Mouse (Mus musculus): ENCODE data around the gene Gpr61. TPM values are rescaled to one million over a fixed set of nuclear protein-coding genes. Genes with fewer than 3 reads are reported as not detected.

The Gpr61 gene
- 0.72 and 1.2 TPM in 2 replicates for polyA plus RNA-seq (2016; fragmentation: Nextera tagmentation; extraction: Ambion mirVana)

- no peaks in the 10 kb centered on the region for H3K27me3 ChIP-seq
- H3K9me3 ChIP-seq (replicated peaks), result no peaks in the 10 kb centered on the region
- peaks cover 13% of the 10 kb centered on the region for H3K4me1 ChIP-seq
- peak within 1 kb of the TSS; percentile 32; the same call in 1 of the 2 replicates for H3K4me2 ChIP-seq (replicated peaks)
- H3K36me3 ChIP-seq, result no peaks in the 10 kb centered on the region
- WGBS, result 45% methylated on average over 4 of the region's 4 CpGs
- peak within 1 kb of the TSS; percentile 17; the same call in 1 of the 2 replicates for H3K4me3 ChIP-seq
- no peak for ATAC-seq (ENCODE audit: low FRiP score)
- H3K9ac ChIP-seq, result peak within 1 kb of the TSS; percentile 25; the same call in 1 of the 2 replicates
- no peak within 1 kb of the TSS for H3K27ac ChIP-seq
Measured at GRCm38 (mm10) chr3:108154656-108155055, at the start of gene Gpr61. TSS of gene Gpr61 (minus strand) at chr3:108154882.

GRCm38 (mm10) chr3:108204470-108204869 lies 49.8 kb upstream of the Gpr61 start:
- peaks cover 65% of the 10 kb centered on the region for H3K36me3 ChIP-seq
- H3K27me3 ChIP-seq, result no peaks in the 10 kb centered on the region
- WGBS, result 89% methylated on average over 11 of the region's 11 CpGs
- peaks cover 38% of the 10 kb centered on the region for H3K4me1 ChIP-seq
- H3K9me3 ChIP-seq (replicated peaks), result no peaks in the 10 kb centered on the region
- no peak for ATAC-seq (ENCODE audit: low FRiP score)
- H3K27ac ChIP-seq, result 0 out of 2 replicates have a peak overlapping the region, but pooled peaks have one; percentile 23
- H3K4me3 ChIP-seq, result no peak overlapping the region
- no peak overlapping the region for H3K4me2 ChIP-seq (replicated peaks)
- H3K9ac ChIP-seq, result no peak overlapping the region

- Histone ChIP-seq H3K4me1 (peaks cover 33% of the 10 kb centered on the region), H3K36me3 (peaks cover 71% of the 10 kb centered on the region), H3K4me3 (no peak overlapping the region), H3K27me3 (no peaks in the 10 kb centered on the region), H3K4me2 (replicated peaks) (no peak overlapping the region), H3K9ac (no peak overlapping the region), H3K27ac (0 out of 2 replicates have a peak overlapping the region, but pooled peaks have one; percentile 4), H3K9me3 (replicated peaks) (no peaks in the 10 kb centered on the region)
- ATAC-seq (ENCODE audit: low FRiP score), result no peak
- 83% methylated on average over 11 of the region's 11 CpGs for WGBS
Measured at GRCm38 (mm10) chr3:108203621-108204325, 49.1 kb upstream of the Gpr61 start.

- Histone ChIP-seq H3K4me1 (peaks cover 27% of the 10 kb centered on the region), H3K27me3 (no peaks in the 10 kb centered on the region), H3K4me3 (no peak overlapping the region), H3K36me3 (peaks cover 73% of the 10 kb centered on the region), H3K9me3 (replicated peaks) (no peaks in the 10 kb centered on the region), H3K27ac (no peak overlapping the region), H3K9ac (no peak overlapping the region), H3K4me2 (replicated peaks) (no peak overlapping the region)
- WGBS, result 90% methylated on average over 13 of the region's 13 CpGs
- ATAC-seq (ENCODE audit: low FRiP score), result no peak
Measured at GRCm38 (mm10) chr3:108203212-108203611, 48.5 kb upstream of the Gpr61 start.

DNA sequence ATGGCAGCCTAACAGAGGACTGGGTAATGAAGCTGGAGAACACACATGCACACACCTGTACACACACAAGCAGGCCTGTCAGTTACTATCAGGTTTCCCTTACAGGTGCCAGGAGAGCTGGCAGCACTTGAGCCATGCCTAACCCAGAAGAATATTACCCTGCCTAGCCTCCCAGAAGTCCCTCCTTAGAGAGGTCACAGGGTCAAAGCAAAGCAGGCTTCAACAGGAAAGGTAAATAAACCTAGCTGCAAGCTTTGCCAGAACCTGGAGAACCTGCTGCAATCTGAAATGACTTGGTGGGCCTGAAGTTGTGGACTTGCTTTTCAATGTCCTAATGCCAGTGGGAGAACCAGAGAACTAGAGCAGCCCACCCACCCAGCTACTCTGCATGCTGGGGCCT lies 47.8 kb upstream of the Gpr61 start:
- Histone ChIP-seq H3K27me3 (no peaks in the 10 kb centered on the region), H3K4me1 (peaks cover 26% of the 10 kb centered on the region), H3K36me3 (peaks cover 69% of the 10 kb centered on the region), H3K4me3 (no peak overlapping the region), H3K27ac (no peak overlapping the region), H3K9me3 (replicated peaks) (no peaks in the 10 kb centered on the region), H3K4me2 (replicated peaks) (no peak overlapping the region), H3K9ac (no peak overlapping the region)
- ATAC-seq (ENCODE audit: low FRiP score), result no peak

DNA sequence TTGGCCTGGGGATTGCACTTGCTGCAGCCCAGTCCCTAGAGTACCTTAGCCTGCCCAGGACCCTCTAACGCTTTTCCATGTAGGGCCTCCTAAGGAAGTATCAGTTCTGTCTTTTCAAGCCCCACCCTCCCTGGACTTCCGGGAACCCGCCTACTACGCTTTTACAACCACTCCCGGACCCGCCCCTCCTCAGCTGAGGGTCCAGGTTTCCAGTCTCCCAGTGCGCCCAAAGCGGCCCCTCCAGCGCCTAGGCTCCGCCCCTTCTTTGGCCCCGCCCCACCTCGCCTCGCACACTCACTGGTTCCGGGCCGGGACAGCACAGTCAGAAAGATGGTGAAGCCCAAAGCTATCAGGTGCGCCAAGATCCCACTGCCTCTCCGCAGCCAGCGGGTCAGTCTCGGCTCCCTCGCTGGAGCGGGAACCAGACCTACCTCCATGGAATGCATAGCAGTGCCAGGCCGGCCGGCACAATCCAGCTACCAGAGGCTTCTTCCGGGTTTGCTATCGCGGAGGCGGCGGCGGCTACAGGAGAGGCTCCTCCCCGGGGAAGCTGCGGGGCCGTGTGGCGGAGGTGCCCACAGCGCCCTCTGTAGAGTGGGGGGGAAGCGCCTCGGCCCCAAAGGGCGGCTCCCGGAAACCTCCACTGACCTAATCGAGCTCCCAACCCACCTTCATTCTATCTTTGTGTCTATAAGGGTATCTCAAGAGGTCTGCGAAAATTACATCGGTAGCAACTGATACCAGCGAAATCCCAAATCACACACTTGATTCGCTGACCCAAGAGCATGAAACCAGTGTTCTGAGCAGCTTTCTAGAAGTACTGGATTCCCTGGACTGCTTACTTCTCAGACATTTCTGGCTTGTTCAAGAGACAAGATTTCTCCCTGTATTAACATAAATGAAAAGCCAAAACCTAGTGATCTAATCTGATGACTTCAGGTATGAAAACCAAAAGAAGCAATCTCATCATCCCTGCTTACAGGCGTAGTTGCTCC lies 45.9 kb upstream of the Gpr61 start, which contains the start of gene Cyb561d1:
Cyb561d1 (minus strand) TSS at position 884 of the 995 bp plus-strand sequence.
- H3K9me3 ChIP-seq (replicated peaks), result no peaks in the 10 kb centered on the region

GRCm38 (mm10) chr3:108199231-108199630 lies 44.5 kb upstream of the Gpr61 start:
- ATAC-seq (ENCODE audit: low FRiP score), result no peak
- Histone ChIP-seq H3K9ac (no peak overlapping the region), H3K4me1 (peaks cover 48% of the 10 kb centered on the region), H3K4me3 (no peak overlapping the region), H3K9me3 (replicated peaks) (no peaks in the 10 kb centered on the region), H3K27ac (no peak overlapping the region), H3K4me2 (replicated peaks) (no peak overlapping the region), H3K36me3 (peaks cover 37% of the 10 kb centered on the region), H3K27me3 (no peaks in the 10 kb centered on the region)
- WGBS, result 93% methylated on average over 6 of the region's 6 CpGs

More for the DNA sequence above, 45.9 kb upstream of the Gpr61 start, which contains the start of gene Cyb561d1:
- Histone ChIP-seq H3K36me3 (peaks cover 50% of the 10 kb centered on the region), H3K9ac (peak within 1 kb of the TSS; percentile 54), H3K4me3 (peak within 1 kb of the TSS; percentile 47), H3K4me1 (peaks cover 45% of the 10 kb centered on the region), H3K27ac (peak within 1 kb of the TSS; percentile 83), H3K27me3 (no peaks in the 10 kb centered on the region), H3K4me2 (replicated peaks) (peak within 1 kb of the TSS; percentile 57)
- 3% methylated on average over 43 of the region's 44 CpGs for WGBS
- ATAC-seq (ENCODE audit: low FRiP score), result peak; percentile 80

- Histone ChIP-seq H3K9ac (peak overlapping the region; percentile 45; the same call in 1 of the 2 replicates), H3K9me3 (replicated peaks) (no peaks in the 10 kb centered on the region), H3K4me2 (replicated peaks) (peak overlapping the region; percentile 35), H3K27ac (peak overlapping the region; percentile 82), H3K4me1 (peaks cover 44% of the 10 kb centered on the region), H3K27me3 (no peaks in the 10 kb centered on the region), H3K4me3 (no peak overlapping the region), H3K36me3 (peaks cover 18% of the 10 kb centered on the region; the same call in 1 of the 2 replicates)
- WGBS, result 20% methylated on average over 14 of the region's 14 CpGs
- peak; percentile 59 for ATAC-seq (ENCODE audit: low FRiP score)
Measured at GRCm38 (mm10) chr3:108197066-108197497, 42.4 kb upstream of the Gpr61 start.

GRCm38 (mm10) chr3:108195941-108196590 lies 41.4 kb upstream of the Gpr61 start:
- Histone ChIP-seq H3K27ac (peak overlapping the region; percentile 82), H3K27me3 (no peaks in the 10 kb centered on the region), H3K9ac (0 out of 2 replicates have a peak overlapping the region, but pooled peaks have one; percentile 45), H3K4me1 (peaks cover 40% of the 10 kb centered on the region), H3K36me3 (peaks cover 15% of the 10 kb centered on the region; the same call in 1 of the 2 replicates), H3K4me2 (replicated peaks) (no peak overlapping the region), H3K4me3 (no peak overlapping the region), H3K9me3 (replicated peaks) (no peaks in the 10 kb centered on the region)
- no peak for ATAC-seq (ENCODE audit: low FRiP score)
- WGBS, result 76% methylated on average over 7 of the region's 7 CpGs

DNA sequence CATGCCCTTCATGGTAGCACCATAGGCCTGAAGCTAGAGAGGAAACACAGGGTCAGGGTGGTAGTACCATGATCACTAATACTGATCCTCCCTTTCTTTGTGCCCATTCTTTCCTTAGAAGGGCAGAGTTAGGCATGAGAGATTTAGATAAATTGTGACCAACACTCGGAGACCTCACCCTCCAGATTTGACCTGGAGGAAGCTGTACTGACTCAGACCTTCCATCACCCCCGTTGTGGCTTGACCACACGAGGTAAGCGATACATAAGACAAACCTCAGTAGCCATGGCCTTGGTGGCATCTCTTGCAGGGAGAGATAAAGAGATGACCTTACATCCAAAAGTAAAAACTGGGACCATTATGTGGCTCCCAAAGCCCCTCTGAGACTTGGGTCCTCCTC lies 40.6 kb upstream of the Gpr61 start:
- Histone ChIP-seq H3K27ac (peak overlapping the region; percentile 82; the same call in 1 of the 2 replicates), H3K27me3 (no peaks in the 10 kb centered on the region), H3K36me3 (peaks cover 18% of the 10 kb centered on the region; the same call in 1 of the 2 replicates), H3K9me3 (replicated peaks) (no peaks in the 10 kb centered on the region), H3K4me3 (no peak overlapping the region), H3K9ac (no peak overlapping the region), H3K4me1 (peaks cover 34% of the 10 kb centered on the region), H3K4me2 (replicated peaks) (no peak overlapping the region)
- no peak for ATAC-seq (ENCODE audit: low FRiP score)
- WGBS, result 90% methylated on average over 4 of the region's 4 CpGs

GRCm38 (mm10) chr3:108193686-108194085 lies 39.0 kb upstream of the Gpr61 start:
- 75% methylated on average over 4 of the region's 4 CpGs for WGBS

More at GRCm38 (mm10) chr3:108193686-108194085, 39.0 kb upstream of the Gpr61 start:
- no peaks in the 10 kb centered on the region for H3K27me3 ChIP-seq
- H3K4me1 ChIP-seq, result peaks cover 37% of the 10 kb centered on the region
- no peak overlapping the region for H3K27ac ChIP-seq
- no peak overlapping the region for H3K4me3 ChIP-seq
- H3K36me3 ChIP-seq, result peaks cover 10% of the 10 kb centered on the region; the same call in 1 of the 2 replicates
- H3K9ac ChIP-seq, result 0 out of 2 replicates have a peak overlapping the region, but pooled peaks have one; percentile 18
- H3K9me3 ChIP-seq (replicated peaks), result no peaks in the 10 kb centered on the region
- H3K4me2 ChIP-seq (replicated peaks), result no peak overlapping the region
- ATAC-seq (ENCODE audit: low FRiP score), result no peak

Data from hindbrain, embryonic 12.5 days (tissue).